Mouse (Mus musculus) forebrain, embryonic 15.5 days (tissue): ENCODE measurements around the gene C2cd4b. TPM values are rescaled to one million over a fixed set of nuclear protein-coding genes. Genes with fewer than 3 reads are reported as not detected.

Experiments
- ATAC-seq: fragments of 200-750 bp; cut with Nextera tagmentation; replicated peaks from 2 replicates; pipeline ENCODE4 v1.8.0; 2017; ENCODE audit warnings: mild to moderate bottlenecking, moderate TSS enrichment, moderate library complexity
- H3K27ac ChIP-seq: fragments of 300-500 bp; sonication (generic); replicated peaks from 2 replicates; pipeline ENCODE4 v1.5.1; 2015; ENCODE audit warnings: mild to moderate bottlenecking, inconsistent platforms
- H3K27me3 ChIP-seq: fragments of 300-500 bp; sonication (generic); 2 replicates; pipeline ENCODE4 v1.6.1; 2015; ENCODE audit warnings: inconsistent platforms
- H3K36me3 ChIP-seq: fragments of 300-500 bp; sonication (generic); 2 replicates; pipeline ENCODE4 v1.6.1; 2015; ENCODE audit warnings: mild to moderate bottlenecking, inconsistent platforms
- H3K4me1 ChIP-seq: fragments of 300-500 bp; sonication (generic); 2 replicates; pipeline ENCODE4 v1.6.1; 2015; ENCODE audit warnings: inconsistent platforms
- H3K4me2 ChIP-seq: fragments of 300-500 bp; sonication (generic); replicated peaks from 2 replicates; pipeline ENCODE4 v1.6.1; 2015; ENCODE audit warnings: mild to moderate bottlenecking, inconsistent platforms
- H3K4me3 ChIP-seq: fragments of 300-500 bp; sonication (generic); 2 replicates; pipeline ENCODE4 v1.5.1; 2015; ENCODE audit warnings: mild to moderate bottlenecking, inconsistent platforms
- H3K9ac ChIP-seq: fragments of 300-500 bp; sonication (generic); replicated peaks from 2 replicates; pipeline ENCODE4 v1.6.1; 2015; ENCODE audit warnings: mild to moderate bottlenecking, inconsistent platforms
- H3K9me3 ChIP-seq: fragments of 300-500 bp; sonication (generic); 2 replicates; pipeline ENCODE4 v1.6.1; 2016; ENCODE audit warnings: inconsistent platforms
- WGBS: fragments of 180-500 bp; shearing (Covaris S2); methylation state at CpG from one replicate; pipeline ENCODE4 v1.1.7; 2015; ENCODE audit warnings: mixed read lengths; 5-methylcytosine and 5-hydroxymethylcytosine counted together
- microRNA-seq: library from miRNA; unstranded; fragments of <30 nt; microRNA quantifications from one replicate; pipeline ENCODE4, GENCODE M21; 2016
- polyA plus RNA-seq: library from polyadenylated mRNA; unstranded; fragments of >200 nt; fragmentation: Nextera tagmentation; extraction: Ambion mirVana; gene quantifications from 2 replicates; pipeline ENCODE4 v1.2.1, GENCODE M21; 2015

Gene C2cd4b
- polyA plus RNA-seq, 1 experiment from 2014 or later: 0.24 TPM

- Histone ChIP-seq H3K9ac (no peak overlapping the region), H3K4me2 (no peak overlapping the region), H3K4me3 (no peak overlapping the region), H3K4me1 (no peaks in the 10 kb centered on the region), H3K36me3 (no peaks in the 10 kb centered on the region), H3K9me3 (no peaks in the 10 kb centered on the region), H3K27ac (no peak overlapping the region), H3K27me3 (no peaks in the 10 kb centered on the region)
- 73% methylated on average over 5 of the region's 5 CpGs for WGBS
- no peak for ATAC-seq
These were observed 47.8 kb downstream of the C2cd4b start for GRCm38 (mm10) chr9:67807000-67807399.

- H3K4me1 ChIP-seq: 0 out of 2 replicates have a peak, but pooled peaks cover 4% of the 10 kb centered on the region
- WGBS: 60% methylated on average over 6 of the region's 6 CpGs
- no peaks in the 10 kb centered on the region for H3K36me3 ChIP-seq
- H3K4me2 ChIP-seq: no peak overlapping the region
- ATAC-seq: no peak
- H3K27ac ChIP-seq: no peak overlapping the region
- no peaks in the 10 kb centered on the region for H3K27me3 ChIP-seq
- H3K9ac ChIP-seq: no peak overlapping the region
- no peak overlapping the region for H3K4me3 ChIP-seq
- H3K9me3 ChIP-seq: no peaks in the 10 kb centered on the region
These were observed 51.3 kb downstream of the C2cd4b start for GRCm38 (mm10) chr9:67810527-67810926.

Small RNA genes lying within 50 kb of the gene (microRNA-seq; reads per million reads assigned to microRNA genes)
- gene Mir7241 (not detected), gene Mir7242 (not detected)

Other genes starting within 250 kb of the C2cd4b start
- 17.5 and 17.9 TPM in 2 replicates for gene Tln2, start 199.7 kb upstream of the C2cd4b start, polyA plus RNA-seq
- 0.11 and 0.18 TPM in 2 replicates for gene C2cd4a, start 72.9 kb downstream of the C2cd4b start, polyA plus RNA-seq
- 7.4 and 7.8 TPM in 2 replicates for gene Vps13c, start 81.0 kb downstream of the C2cd4b start, polyA plus RNA-seq